Mouse (Mus musculus) E14TG2a.4 (cell line): ENCODE results near the gene Gas7.

ENCODE experiments used
- CTCF ChIP-seq: conservative IDR thresholded peaks from 2 replicates; pipeline ENCODE4 v1.5.1; 2014; ENCODE audit warnings: low read length
- NANOG ChIP-seq: IDR thresholded peaks from 2 replicates; pipeline ENCODE4 v1.6.1; 2014; ENCODE audit warnings: borderline replicate concordance, low read length, mixed read lengths

DNA sequence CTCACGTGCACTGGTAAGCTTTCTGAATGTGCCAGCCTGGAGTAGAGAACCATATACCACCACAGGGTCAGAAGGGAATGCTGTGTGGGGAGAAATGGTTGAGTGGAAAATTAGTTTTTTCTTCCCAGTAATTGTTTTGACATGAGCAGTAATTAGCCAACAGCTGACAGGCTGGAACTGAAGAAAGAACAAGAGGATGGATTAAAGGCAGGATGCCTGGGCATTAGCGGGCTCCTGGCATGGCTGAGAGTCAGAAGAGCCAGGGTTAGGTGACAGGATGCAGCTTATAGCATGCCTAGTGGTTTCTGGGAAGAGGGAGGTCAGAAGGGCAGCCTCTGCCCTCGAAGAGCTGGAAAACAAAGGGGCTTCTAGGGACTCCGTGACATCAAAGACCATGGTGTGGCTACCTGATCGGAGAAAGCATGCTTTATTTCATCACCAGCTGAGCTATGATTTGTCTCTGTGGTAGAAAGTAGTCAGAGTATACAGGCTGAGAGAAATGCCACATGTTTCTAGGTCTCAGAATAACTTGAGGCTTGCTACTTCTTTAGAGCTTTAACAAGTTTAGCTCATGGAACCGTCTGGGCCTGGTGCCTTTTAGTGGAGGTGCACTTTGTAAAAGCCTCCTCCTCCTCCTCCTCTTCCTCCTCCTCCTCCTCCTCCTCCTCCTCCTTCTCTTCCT lies 181.8 kb downstream of the Gas7 start:
- TF ChIP-seq CTCF = no peak
- TF ChIP-seq NANOG = no peak
